Mouse (Mus musculus) G1E (cell line): Measurements from ENCODE around the gene Marc2.

Source experiments
- CTCF ChIP-seq: IDR thresholded peaks from 2 replicates; pipeline ENCODE4 v1.5.1; 2012; ENCODE audit warnings: low read depth, low read length, inconsistent platforms, mixed read lengths
- GATA1 ChIP-seq: IDR thresholded peaks from 2 replicates; pipeline ENCODE4 v1.6.1; 2012; ENCODE audit warnings: borderline replicate concordance, low read length, inconsistent platforms, mixed read lengths
- POLR2AphosphoS5 ChIP-seq: IDR thresholded peaks from 2 replicates; pipeline ENCODE4 v1.6.1; 2012; ENCODE audit warnings: low read depth, low read length, inconsistent platforms; ENCODE audit not compliant: insufficient replicate concordance

DNA sequence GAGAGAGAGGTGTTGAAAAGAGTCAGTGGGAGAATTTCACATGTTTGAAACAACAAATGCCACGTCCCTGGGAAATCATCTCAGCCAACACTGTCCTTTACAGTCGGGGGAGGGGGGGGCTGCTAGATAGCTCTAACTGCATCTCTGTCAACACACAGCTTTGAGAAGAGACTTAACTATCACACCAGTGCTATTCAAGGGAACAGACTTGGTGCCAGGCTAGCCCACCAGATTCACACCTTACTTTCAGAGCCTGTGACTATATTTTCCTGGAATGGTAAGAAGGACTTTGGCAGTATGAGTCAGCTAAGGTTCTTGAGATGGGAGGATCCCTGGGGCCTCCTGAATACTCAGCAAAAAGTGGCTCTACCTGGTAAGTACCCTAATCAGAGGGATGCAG is 31.1 kb upstream of the Marc2 start:
- no peak for TF ChIP-seq CTCF
- no peak for TF ChIP-seq GATA1
- TF ChIP-seq POLR2AphosphoS5, result no peak
